Mouse (Mus musculus) myocyte (in vitro differentiated cells): ENCODE data around the gene Serp2. TPM values are rescaled to one million over a fixed set of nuclear protein-coding genes. Genes with fewer than 3 reads are reported as not detected.

ENCODE experiments used
- H3K27me3 ChIP-seq: one replicate; pipeline ENCODE4 v1.6.1; 2011; ENCODE audit not compliant: control insufficient read depth, insufficient read depth, insufficient read length
- H3K36me3 ChIP-seq: one replicate; pipeline ENCODE4 v1.6.1; 2011; ENCODE audit not compliant: control insufficient read depth, insufficient read depth
- H3K4me2 ChIP-seq: one replicate; pipeline ENCODE4 v1.6.1; 2011; ENCODE audit warnings: low read depth, control low read depth
- H3K4me3 ChIP-seq: one replicate; pipeline ENCODE4 v1.5.1; 2011; ENCODE audit warnings: mild to moderate bottlenecking, control low read depth, moderate library complexity
- H3K79me2 ChIP-seq: one replicate; pipeline ENCODE4 v1.6.1; 2011; ENCODE audit not compliant: control insufficient read depth, insufficient read depth
- H3ac ChIP-seq: one replicate; pipeline ENCODE4 v1.6.1; 2011; ENCODE audit not compliant: control insufficient read depth, insufficient read length
- CEBPB ChIP-seq: IDR thresholded peaks from 2 replicates; pipeline ENCODE4 v1.6.1; 2011; ENCODE audit warnings: mild to moderate bottlenecking, moderate library complexity; ENCODE audit not compliant: poor library complexity, insufficient read depth, severe bottlenecking
- E2F4 ChIP-seq: IDR thresholded peaks from one replicate; pipeline ENCODE4 v1.6.1; 2011; ENCODE audit warnings: mild to moderate bottlenecking, control low read depth, moderate library complexity; ENCODE audit not compliant: insufficient read depth
- MAX ChIP-seq: IDR thresholded peaks from one replicate; pipeline ENCODE4 v1.6.1; 2011; ENCODE audit warnings: low read depth, mild to moderate bottlenecking, control low read depth
- MYOD1 ChIP-seq, 3 experiments: IDR thresholded peaks; one replicate each; pipeline ENCODE4 v1.6.1; 2011; ENCODE audit warnings: control low read depth in 2 of 3, low read depth in 2 of 3, mild to moderate bottlenecking in 2 of 3, moderate library complexity in 1 of 3; ENCODE audit not compliant: insufficient read length in 2 of 3, control insufficient read depth in 1 of 3
- MYOG ChIP-seq, 3 experiments: IDR thresholded peaks; one replicate each; pipeline ENCODE4 v1.6.1; 2011; ENCODE audit warnings: control low read depth in 2 of 3, low read depth in 2 of 3, mild to moderate bottlenecking in 2 of 3; ENCODE audit not compliant: insufficient read length in 2 of 3, control insufficient read depth in 1 of 3, insufficient read depth in 1 of 3
- POLR2A ChIP-seq: IDR thresholded peaks from one replicate; pipeline ENCODE4 v1.6.1; 2011; ENCODE audit warnings: low read depth, mild to moderate bottlenecking, control low read depth, moderate library complexity; ENCODE audit not compliant: insufficient read length
- POLR2AphosphoS2 ChIP-seq: IDR thresholded peaks from one replicate; pipeline ENCODE4 v1.6.1; 2011; ENCODE audit warnings: low read depth, control low read depth; ENCODE audit not compliant: insufficient read length
- REST ChIP-seq: IDR thresholded peaks from one replicate; pipeline ENCODE4 v1.6.1; 2011; ENCODE audit warnings: mild to moderate bottlenecking, control low read depth, moderate library complexity; ENCODE audit not compliant: insufficient read depth, insufficient read length
- SRF ChIP-seq: IDR thresholded peaks from one replicate; pipeline ENCODE4 v1.6.1; 2011; ENCODE audit warnings: low read depth; ENCODE audit not compliant: control insufficient read depth, insufficient read length
- TCF12 ChIP-seq: IDR thresholded peaks from one replicate; pipeline ENCODE4 v1.6.1; 2011; ENCODE audit warnings: mild to moderate bottlenecking, control low read depth; ENCODE audit not compliant: poor library complexity, insufficient read depth, severe bottlenecking
- TCF3 ChIP-seq: IDR thresholded peaks from one replicate; pipeline ENCODE4 v1.6.1; 2011; ENCODE audit warnings: low read depth, control low read depth; ENCODE audit not compliant: insufficient read length
- USF1 ChIP-seq: IDR thresholded peaks from one replicate; pipeline ENCODE4 v1.6.1; 2011; ENCODE audit warnings: low read depth, mild to moderate bottlenecking, control low read depth, moderate library complexity
- polyA plus RNA-seq: library from polyadenylated mRNA; unstranded; fragments of >200 nt; fragmentation: generic; extraction: Trizol; gene quantifications from one replicate; pipeline ENCODE4 v1.2.1, GENCODE M21; 2012; ENCODE audit warnings: missing spikeins

Serp2 gene
- polyA plus RNA-seq, 1 experiment: 17.0 TPM

DNA sequence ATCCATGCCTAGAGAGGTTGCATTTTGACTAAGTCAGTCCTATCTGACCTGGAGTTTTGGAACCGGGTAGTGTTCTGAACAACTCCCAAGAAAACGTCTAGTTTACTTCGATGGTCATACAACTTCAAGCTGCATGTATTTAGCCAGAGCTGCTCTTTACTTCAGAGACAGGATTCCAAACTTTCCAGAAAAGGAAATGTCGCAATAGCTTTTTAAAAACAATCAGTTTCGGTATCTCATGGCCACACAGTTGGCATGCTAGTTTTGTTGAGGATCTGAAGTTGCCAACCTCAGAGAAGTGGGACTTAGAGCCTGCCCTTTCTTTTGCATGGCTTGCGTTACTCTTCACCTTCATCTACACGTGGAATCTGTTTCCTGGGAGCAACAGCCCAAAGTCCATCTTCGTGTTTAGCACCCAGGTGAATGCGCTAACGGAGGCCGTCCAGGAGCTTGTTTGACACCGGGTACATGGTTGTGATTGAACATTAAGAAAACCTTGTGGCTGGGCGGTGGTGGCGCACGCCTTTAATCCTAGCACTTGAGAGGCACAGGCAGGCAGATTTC is 37.0 kb upstream of the Serp2 start:
- H3ac ChIP-seq: no peak overlapping the region
- no peak overlapping the region for H3K4me2 ChIP-seq
- no peak overlapping the region for H3K4me3 ChIP-seq
- no peak for TF ChIP-seq CEBPB
- TF ChIP-seq E2F4: no peak
- no peak for TF ChIP-seq MYOG (IDR thresholded peaks at IDR 0.05; ENCODE audit: control insufficient read depth in 1 of 3, insufficient read depth in 1 of 3, insufficient read length in 2 of 3, low read depth in 2 of 3)
- no peak for TF ChIP-seq POLR2AphosphoS2
- no peak for TF ChIP-seq MAX
- TF ChIP-seq MYOD1 (IDR thresholded peaks at IDR 0.05; ENCODE audit: control insufficient read depth in 1 of 3, insufficient read length in 2 of 3, low read depth in 2 of 3): no peak
- no peak for TF ChIP-seq TCF3
- no peak for TF ChIP-seq POLR2A
- TF ChIP-seq TCF12: no peak
- TF ChIP-seq USF1: no peak
- no peak for TF ChIP-seq SRF
- H3K79me2 ChIP-seq: no peaks in the 10 kb centered on the region
- no peaks in the 10 kb centered on the region for H3K27me3 ChIP-seq
- no peaks in the 10 kb centered on the region for H3K36me3 ChIP-seq

DNA sequence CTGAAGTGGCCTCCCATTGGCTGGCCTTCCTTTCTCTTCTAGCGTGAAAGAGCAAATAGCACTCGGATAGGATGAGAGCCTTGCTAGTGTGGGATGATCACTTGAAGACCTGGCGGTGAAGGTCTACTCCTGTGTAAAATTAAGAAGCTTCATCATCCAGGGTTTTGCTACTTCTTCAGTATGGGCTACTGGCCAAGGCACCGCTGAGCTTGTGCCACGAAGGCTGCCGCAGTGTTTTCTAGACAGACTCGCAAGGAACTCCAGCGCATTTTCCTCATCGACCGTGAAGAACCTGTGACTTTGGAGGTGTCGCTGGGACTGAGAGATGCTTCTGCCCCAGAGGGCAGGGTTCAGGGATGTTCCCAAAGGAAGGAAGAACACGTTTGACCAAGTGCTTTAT is 36.0 kb upstream of the Serp2 start:
- no peak overlapping the region for H3K4me2 ChIP-seq
- no peaks in the 10 kb centered on the region for H3K36me3 ChIP-seq
- no peaks in the 10 kb centered on the region for H3K79me2 ChIP-seq
- H3K4me3 ChIP-seq: no peak overlapping the region
- TF ChIP-seq MYOD1 (IDR thresholded peaks at IDR 0.05; ENCODE audit: control insufficient read depth in 1 of 3, insufficient read length in 2 of 3, low read depth in 2 of 3) (no peak), POLR2A (no peak), TCF12 (no peak), REST (no peak), USF1 (no peak), POLR2AphosphoS2 (no peak), CEBPB (no peak), SRF (no peak), TCF3 (no peak), E2F4 (no peak), MYOG (IDR thresholded peaks at IDR 0.05; ENCODE audit: control insufficient read depth in 1 of 3, insufficient read depth in 1 of 3, insufficient read length in 2 of 3, low read depth in 2 of 3) (no peak)
- H3ac ChIP-seq: no peak overlapping the region
- no peaks in the 10 kb centered on the region for H3K27me3 ChIP-seq

DNA sequence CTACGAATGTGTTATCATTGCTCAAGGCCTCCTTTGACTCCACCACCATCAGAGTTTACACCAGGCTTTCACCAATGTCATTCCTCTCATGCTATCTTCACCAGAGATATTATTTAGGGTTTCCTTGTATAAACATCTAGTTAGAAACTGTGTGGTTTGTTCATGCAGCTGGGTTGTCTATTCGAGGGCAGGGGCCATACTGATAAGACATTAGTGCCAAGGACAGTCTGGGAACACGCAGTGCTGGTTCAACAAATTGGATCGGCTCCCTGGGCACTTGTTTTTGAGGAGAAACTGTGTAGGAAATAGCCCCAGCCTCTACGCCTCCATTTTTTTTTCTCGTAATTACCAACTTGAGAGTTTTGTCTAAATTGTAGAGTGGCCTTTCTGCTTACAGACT is 35.4 kb upstream of the Serp2 start:
- no peaks in the 10 kb centered on the region for H3K36me3 ChIP-seq
- no peak for TF ChIP-seq POLR2A
- no peaks in the 10 kb centered on the region for H3K27me3 ChIP-seq
- no peak overlapping the region for H3ac ChIP-seq
- H3K79me2 ChIP-seq: no peaks in the 10 kb centered on the region
- H3K4me2 ChIP-seq: no peak overlapping the region
- no peak overlapping the region for H3K4me3 ChIP-seq

DNA sequence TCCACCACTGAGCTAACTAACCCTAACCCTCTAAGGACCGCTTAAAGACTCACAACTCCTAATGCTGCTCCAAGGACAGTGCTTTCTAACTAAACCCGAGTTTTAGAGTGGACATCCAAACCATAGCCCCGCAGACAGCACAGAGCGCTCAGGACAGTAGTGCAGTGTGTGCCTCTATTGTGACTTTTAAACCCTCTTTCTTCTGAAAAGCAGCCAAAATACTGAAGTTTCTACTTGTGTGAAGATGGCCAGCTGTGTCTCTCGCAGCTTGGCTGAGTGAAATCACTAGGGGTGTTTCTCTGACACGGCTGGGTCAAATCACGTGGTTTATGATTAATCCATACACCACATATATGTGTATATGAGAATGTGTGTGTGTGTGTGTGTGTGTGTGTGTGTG is 33.4 kb upstream of the Serp2 start:
- Histone ChIP-seq H3ac (no peak overlapping the region), H3K27me3 (no peaks in the 10 kb centered on the region), H3K36me3 (no peaks in the 10 kb centered on the region), H3K4me3 (no peak overlapping the region), H3K79me2 (no peaks in the 10 kb centered on the region), H3K4me2 (no peak overlapping the region)
- TF ChIP-seq MAX (no peak), TCF12 (no peak)

DNA sequence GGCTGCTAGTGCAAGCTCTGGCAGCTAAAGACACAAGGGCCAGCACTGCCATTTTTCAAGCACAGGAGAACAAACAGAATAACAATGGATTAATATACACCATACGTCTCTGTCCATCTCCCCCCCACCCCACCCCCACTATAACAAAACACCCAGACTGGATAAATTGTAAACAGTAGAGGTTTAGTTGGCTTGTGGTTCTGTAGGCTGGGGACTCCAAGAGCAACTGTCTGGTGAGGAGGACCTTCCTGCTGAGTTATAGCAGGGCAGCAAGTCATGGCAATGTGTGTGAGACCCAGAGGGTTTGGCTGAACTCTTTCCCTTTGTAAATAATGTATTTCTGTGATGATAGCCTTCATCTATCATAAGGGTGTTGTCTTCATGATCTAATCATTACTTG is 33.0 kb upstream of the Serp2 start:
- no peak overlapping the region for H3ac ChIP-seq
- no peaks in the 10 kb centered on the region for H3K79me2 ChIP-seq
- H3K4me2 ChIP-seq: no peak overlapping the region
- H3K4me3 ChIP-seq: no peak overlapping the region
- no peaks in the 10 kb centered on the region for H3K36me3 ChIP-seq
- H3K27me3 ChIP-seq: no peaks in the 10 kb centered on the region
- no peak for TF ChIP-seq E2F4
- no peak for TF ChIP-seq POLR2AphosphoS2
- TF ChIP-seq USF1: no peak
- TF ChIP-seq SRF: no peak
- TF ChIP-seq MAX: no peak
- TF ChIP-seq MYOG (IDR thresholded peaks at IDR 0.05; ENCODE audit: control insufficient read depth in 1 of 3, insufficient read depth in 1 of 3, insufficient read length in 2 of 3, low read depth in 2 of 3): no peak
- TF ChIP-seq TCF12: no peak
- no peak for TF ChIP-seq MYOD1 (IDR thresholded peaks at IDR 0.05; ENCODE audit: control insufficient read depth in 1 of 3, insufficient read length in 2 of 3, low read depth in 2 of 3)
- no peak for TF ChIP-seq POLR2A
- no peak for TF ChIP-seq CEBPB
- no peak for TF ChIP-seq REST
- no peak for TF ChIP-seq TCF3
